Mouse (Mus musculus): Measurements from ENCODE around the gene Olfr689.
"Not testable (repeated sequence)": the region's sequence is repeated elsewhere in the genome, so short reads cannot be mapped to it uniquely, and the experiment has no call there.

Gene Olfr689

DNA sequence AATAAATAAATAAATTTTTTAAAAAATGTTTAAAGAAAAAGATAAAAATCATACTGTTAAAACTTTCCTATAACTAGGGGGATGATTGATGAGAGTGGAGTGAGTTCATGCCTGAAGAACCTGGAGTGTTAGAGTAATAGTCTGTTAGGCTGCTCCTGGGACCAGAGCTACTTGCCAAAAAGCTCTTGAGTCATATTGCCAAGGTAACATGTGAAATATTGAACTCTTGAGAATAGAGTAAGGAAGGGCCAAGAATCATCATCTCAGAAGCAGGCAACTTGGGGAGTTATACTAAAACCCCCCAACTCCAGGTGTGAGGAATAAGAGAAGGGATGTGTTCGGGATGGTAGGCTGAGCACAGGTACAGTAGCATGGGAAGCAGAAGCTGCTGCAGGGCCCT, at the start of gene Olfr689:
Olfr689 (plus strand) TSS at position 301 of the 400 bp plus-strand sequence.
- no peak for DNase-seq (ENCODE audit: low read depth, low spot score)

DNA sequence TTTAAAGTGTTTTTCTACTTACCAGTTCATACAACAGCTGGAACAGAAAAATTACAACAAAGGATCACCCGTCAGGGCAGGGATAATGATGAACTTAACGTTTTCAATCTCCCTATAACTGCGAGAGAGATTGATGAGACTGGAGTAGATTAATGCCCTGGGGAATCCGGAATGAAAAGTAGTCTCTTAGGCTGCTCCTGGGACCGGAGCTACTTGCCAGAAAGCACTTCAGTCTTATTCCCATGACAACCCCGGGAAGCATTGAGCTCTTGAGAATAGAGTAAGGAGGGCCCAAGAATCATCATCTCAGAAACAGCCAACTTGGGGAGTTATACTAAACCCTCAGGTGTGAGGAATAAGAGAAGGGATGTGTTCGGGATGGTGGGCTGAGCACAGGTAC, 38.5 kb upstream of the Olfr689 start:
- no peak for DNase-seq (ENCODE audit: low read depth, low spot score)

DNA sequence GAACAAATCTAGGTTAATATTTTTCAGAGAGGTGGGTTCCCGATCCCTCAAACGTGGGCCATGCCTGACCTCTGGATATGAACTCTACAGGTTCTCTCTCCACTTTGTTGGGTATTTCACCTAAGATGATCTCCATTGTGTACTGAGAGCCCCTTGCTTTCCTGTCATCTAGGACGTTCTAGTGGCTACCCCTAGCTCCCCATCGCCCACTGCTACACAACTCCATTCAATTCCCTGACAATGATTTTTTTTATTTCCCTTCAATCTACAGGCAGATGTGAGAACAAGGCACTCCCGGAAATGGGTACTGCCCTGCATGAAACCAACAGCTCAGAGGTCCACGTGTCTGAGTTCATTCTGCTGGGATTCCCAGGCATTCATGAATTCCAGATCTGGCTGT, 23.2 kb upstream of the Olfr689 start, which contains the start of gene Olfr688:
Olfr688 (plus strand) TSS at position 301 of the 400 bp plus-strand sequence.
- DNase-seq (ENCODE audit: low read depth, low spot score): no peak

GRCm38 (mm10) chr7:105290051-105290450, 20.9 kb upstream of the Olfr689 start:
- DNase-seq (ENCODE audit: low read depth, low spot score): no peak

DNA sequence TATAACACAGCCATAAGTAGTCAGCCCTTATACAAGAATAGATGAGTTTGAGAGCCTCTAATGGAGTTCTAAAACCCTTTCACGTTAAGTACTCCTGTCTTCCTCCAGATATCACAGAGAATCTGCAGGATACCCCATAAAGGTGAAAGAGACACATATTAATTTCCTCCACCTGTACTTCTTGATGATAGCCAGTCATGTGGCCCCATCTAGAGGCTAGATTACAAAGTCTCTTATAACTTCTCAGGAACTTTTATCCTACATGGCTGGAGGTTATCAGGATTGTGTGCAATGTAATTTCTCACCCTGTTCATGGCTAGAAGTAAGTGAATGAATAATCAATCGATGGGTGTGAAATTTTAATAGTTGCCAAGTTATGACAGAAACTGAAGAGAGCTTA, 14.3 kb downstream of the Olfr689 start:
- DNase-seq (ENCODE audit: low read depth, low spot score): no peak

GRCm38 (mm10) chr7:105334004-105334403, 23.0 kb downstream of the Olfr689 start, which contains the start of gene Olfr690:
Gene Olfr690, minus strand, starts transcription at chr7:105334104.
- DNase-seq (ENCODE audit: low read depth, low spot score): no peak

GRCm38 (mm10) chr7:105342170-105342569, 31.2 kb downstream of the Olfr689 start, which contains the start of gene Olfr691:
Gene Olfr691, minus strand, starts transcription at chr7:105342270.
- DNase-seq (ENCODE audit: low read depth, low spot score): no peak

DNA sequence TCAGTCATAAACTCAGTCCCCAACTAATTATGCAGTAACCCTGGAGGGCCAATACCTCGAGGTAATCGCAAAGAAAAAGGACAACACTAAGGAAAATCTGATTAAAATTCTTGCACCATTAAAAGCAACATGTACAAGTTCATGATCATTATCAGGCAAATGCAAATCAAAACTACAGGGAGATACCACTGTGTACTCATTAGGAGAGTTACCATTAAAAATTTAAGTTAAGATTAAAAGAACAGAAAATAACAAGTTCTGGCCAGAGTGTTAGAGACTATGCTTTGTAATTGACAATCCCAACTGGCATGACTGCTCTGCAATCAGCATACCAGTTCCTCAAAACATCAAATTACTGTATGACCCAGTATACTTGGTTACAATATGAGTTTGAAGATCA, 31.8 kb downstream of the Olfr689 start:
- DNase-seq (ENCODE audit: low read depth, low spot score): no peak

GRCm38 (mm10) chr7:105356064-105356463, 45.1 kb downstream of the Olfr689 start:
- not testable (repeated sequence) for DNase-seq (ENCODE audit: low read depth, low spot score)

GRCm38 (mm10) chr7:105356487-105356886, 45.5 kb downstream of the Olfr689 start:
- not testable (repeated sequence) for DNase-seq (ENCODE audit: low read depth, low spot score)

DNA sequence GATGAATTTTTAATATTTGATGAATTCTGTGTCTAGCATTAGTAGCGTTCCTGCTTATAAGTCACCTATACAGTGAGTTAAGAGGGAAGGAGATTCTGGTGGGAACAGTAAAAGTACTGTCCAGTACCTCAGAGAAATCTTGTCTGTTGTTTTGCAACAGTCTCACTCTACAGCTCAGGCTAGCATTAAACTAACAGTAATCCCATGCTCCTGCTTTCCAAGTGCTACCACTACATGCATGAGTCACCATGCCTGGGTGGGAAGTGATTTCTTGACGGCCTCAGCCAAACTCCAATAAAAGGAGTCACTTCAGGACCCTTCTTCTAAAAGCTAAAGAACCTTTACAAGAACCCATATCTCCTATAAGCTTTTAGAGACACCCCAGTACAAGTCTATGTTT, 50.7 kb downstream of the Olfr689 start:
- DNase-seq (ENCODE audit: low read depth, low spot score): no peak

- no peak for DNase-seq (ENCODE audit: low read depth, low spot score)
Measured at GRCm38 (mm10) chr7:105367268-105367667, 56.3 kb downstream of the Olfr689 start.

- no peak for DNase-seq (ENCODE audit: low read depth, low spot score)
Measured at GRCm38 (mm10) chr7:105367930-105368329, 57.0 kb downstream of the Olfr689 start, which contains the start of gene Olfr692. Gene Olfr692, plus strand, starts transcription at chr7:105368230.

- DNase-seq (ENCODE audit: low read depth, low spot score): no peak
Measured at GRCm38 (mm10) chr7:105368521-105368920, 57.6 kb downstream of the Olfr689 start.
